Mouse (Mus musculus) hindbrain, embryonic 15.5 days (tissue): ENCODE data around the gene Slc38a4. TPM values are rescaled to one million over a fixed set of nuclear protein-coding genes. Genes with fewer than 3 reads are reported as not detected.

ENCODE experiments used
- ATAC-seq: fragments of 200-750 bp; cut with Nextera tagmentation; 2 replicates; pipeline ENCODE4 v1.8.0; 2017; ENCODE audit warnings: low read depth, moderate number of reproducible peaks, moderate TSS enrichment; ENCODE audit not compliant: low FRiP score
- H3K27ac ChIP-seq: fragments of 300-500 bp; sonication (generic); replicated peaks from 2 replicates; pipeline ENCODE4 v1.5.1; 2015; ENCODE audit warnings: mild to moderate bottlenecking, inconsistent platforms
- H3K27me3 ChIP-seq: fragments of 300-500 bp; sonication (generic); 2 replicates; pipeline ENCODE4 v1.6.1; 2015; ENCODE audit warnings: control low read depth, inconsistent platforms
- H3K36me3 ChIP-seq: fragments of 300-500 bp; sonication (generic); 2 replicates; pipeline ENCODE4 v1.6.1; 2015; ENCODE audit warnings: control low read depth, inconsistent platforms
- H3K4me1 ChIP-seq: fragments of 300-500 bp; sonication (generic); replicated peaks from 2 replicates; pipeline ENCODE4 v1.6.1; 2015; ENCODE audit warnings: control low read depth, inconsistent platforms
- H3K4me2 ChIP-seq: fragments of 300-500 bp; sonication (generic); 2 replicates; pipeline ENCODE4 v1.6.1; 2015; ENCODE audit warnings: moderate library complexity, mild to moderate bottlenecking, inconsistent platforms
- H3K4me3 ChIP-seq: fragments of 300-500 bp; sonication (generic); 2 replicates; pipeline ENCODE4 v1.5.1; 2015; ENCODE audit warnings: mild to moderate bottlenecking, inconsistent platforms
- H3K9ac ChIP-seq: fragments of 300-500 bp; sonication (generic); 2 replicates; pipeline ENCODE4 v1.6.1; 2015; ENCODE audit warnings: inconsistent platforms
- H3K9me3 ChIP-seq: fragments of 300-500 bp; sonication (generic); 2 replicates; pipeline ENCODE4 v1.6.1; 2016; ENCODE audit warnings: control low read depth, inconsistent platforms
- WGBS: fragments of 180-500 bp; shearing (Covaris S2); methylation state at CpG from one replicate; pipeline ENCODE4 v1.1.7; 2015; 5-methylcytosine and 5-hydroxymethylcytosine counted together
- polyA plus RNA-seq: library from polyadenylated mRNA; unstranded; fragments of >200 nt; fragmentation: Nextera tagmentation; extraction: Ambion mirVana; gene quantifications from 2 replicates; pipeline ENCODE4 v1.2.1, GENCODE M21; 2015

Gene Slc38a4
- polyA plus RNA-seq, 1 experiment from 2014 or later = 3.2 TPM

- no peak overlapping the region for H3K27ac ChIP-seq
- H3K4me3 ChIP-seq = no peak overlapping the region
- H3K4me2 ChIP-seq = no peak overlapping the region
- no peaks in the 10 kb centered on the region for H3K36me3 ChIP-seq
- H3K9me3 ChIP-seq = no peaks in the 10 kb centered on the region
- no peak overlapping the region for H3K9ac ChIP-seq
- 86% methylated on average over 9 of the region's 9 CpGs for WGBS
- H3K27me3 ChIP-seq = no peaks in the 10 kb centered on the region
- no peaks in the 10 kb centered on the region for H3K4me1 ChIP-seq
- ATAC-seq = no peak
Observed at GRCm38 (mm10) chr15:97029064-97029791, 26.5 kb downstream of the Slc38a4 start.

DNA sequence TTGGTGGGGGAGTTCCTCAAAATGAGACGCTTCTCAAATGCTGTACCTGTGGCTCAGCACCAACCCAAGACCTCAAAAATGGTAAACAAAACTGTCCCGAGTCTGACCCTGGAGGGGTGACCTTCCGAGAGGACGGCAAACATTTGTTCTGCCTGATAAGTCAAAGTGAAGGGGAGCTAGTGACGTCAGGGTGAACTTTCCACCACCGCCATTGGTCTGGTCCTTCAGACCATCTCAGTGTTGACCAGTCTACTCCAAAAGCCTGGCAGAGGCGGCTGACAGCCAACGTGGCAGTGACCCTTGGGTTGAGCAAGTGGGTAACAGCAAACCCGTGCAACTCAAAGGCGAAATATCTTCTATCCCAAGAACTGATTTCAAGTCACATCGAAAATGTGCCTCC is 27.1 kb downstream of the Slc38a4 start:
- H3K4me1 ChIP-seq = no peaks in the 10 kb centered on the region
- H3K4me3 ChIP-seq = no peak overlapping the region
- H3K27ac ChIP-seq = no peak overlapping the region
- no peaks in the 10 kb centered on the region for H3K27me3 ChIP-seq
- no peak for ATAC-seq
- H3K9me3 ChIP-seq = no peaks in the 10 kb centered on the region
- H3K4me2 ChIP-seq = no peak overlapping the region
- no peak overlapping the region for H3K9ac ChIP-seq
- whole genome bisulfite sequencing = 87% methylated on average over 11 of the region's 11 CpGs
- no peaks in the 10 kb centered on the region for H3K36me3 ChIP-seq

DNA sequence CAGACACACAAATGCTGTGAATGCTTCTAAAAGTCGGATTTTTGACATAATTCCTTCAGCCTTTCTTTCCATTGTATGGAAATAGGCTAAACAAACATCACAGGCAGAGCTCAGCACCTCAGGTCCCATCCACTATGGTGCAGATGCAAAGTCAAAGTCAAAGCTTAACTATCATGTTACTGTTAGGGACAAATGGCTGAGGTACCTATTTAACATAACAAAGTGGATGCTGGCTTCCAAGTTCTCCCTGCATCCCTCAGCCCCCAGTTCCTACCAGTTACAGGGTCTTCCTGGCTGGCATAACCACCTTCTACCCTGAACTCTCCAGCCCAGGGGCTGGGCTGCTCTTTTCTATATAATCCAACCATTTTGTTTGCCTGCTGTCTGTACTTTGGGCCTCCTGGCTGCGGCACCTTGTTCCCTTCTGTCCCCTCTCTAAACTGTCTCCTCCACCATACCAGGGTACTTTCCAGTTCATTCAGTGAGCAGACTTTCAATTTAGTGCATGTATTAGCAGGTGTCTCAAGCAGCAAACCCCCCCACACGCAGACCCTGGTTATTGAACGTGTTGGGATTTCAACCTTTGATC is 27.6 kb downstream of the Slc38a4 start:
- Histone ChIP-seq H3K4me2 (no peak overlapping the region), H3K27ac (no peak overlapping the region), H3K4me3 (no peak overlapping the region), H3K9me3 (no peaks in the 10 kb centered on the region), H3K9ac (no peak overlapping the region), H3K27me3 (no peaks in the 10 kb centered on the region), H3K4me1 (no peaks in the 10 kb centered on the region), H3K36me3 (no peaks in the 10 kb centered on the region)
- no peak for ATAC-seq
- WGBS = 56% methylated on average over 4 of the region's 4 CpGs

DNA sequence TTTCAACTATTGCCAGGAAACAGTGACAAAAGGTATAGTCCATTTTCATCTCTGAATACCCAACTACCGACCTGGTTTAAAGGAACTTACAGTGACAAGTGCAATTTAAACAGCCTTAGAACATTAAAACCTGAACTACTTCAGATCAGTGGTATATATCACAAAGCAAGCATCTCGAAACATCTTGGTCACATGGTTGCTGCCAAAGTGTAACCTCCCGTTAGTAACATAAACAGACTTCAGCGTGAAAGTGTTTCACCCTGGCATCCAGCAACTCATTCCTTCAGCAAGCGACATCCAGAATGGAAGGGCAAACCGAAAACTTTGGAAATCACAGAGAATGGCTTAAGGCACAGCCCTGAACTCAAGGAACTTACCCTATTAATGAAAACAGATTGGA is 29.1 kb downstream of the Slc38a4 start:
- no peak for ATAC-seq
- H3K4me1 ChIP-seq = no peaks in the 10 kb centered on the region
- no peak overlapping the region for H3K4me2 ChIP-seq
- H3K4me3 ChIP-seq = no peak overlapping the region
- no peak overlapping the region for H3K9ac ChIP-seq
- WGBS = 87% methylated on average over 6 of the region's 6 CpGs
- no peaks in the 10 kb centered on the region for H3K36me3 ChIP-seq
- no peak overlapping the region for H3K27ac ChIP-seq
- H3K9me3 ChIP-seq = no peaks in the 10 kb centered on the region
- no peaks in the 10 kb centered on the region for H3K27me3 ChIP-seq

- 89% methylated on average over 4 of the region's 6 CpGs for WGBS
- H3K4me1 ChIP-seq = no peaks in the 10 kb centered on the region
- H3K9ac ChIP-seq = no peak overlapping the region
- ATAC-seq = no peak
- H3K4me2 ChIP-seq = no peak overlapping the region
- no peak overlapping the region for H3K27ac ChIP-seq
- H3K9me3 ChIP-seq = no peaks in the 10 kb centered on the region
- H3K27me3 ChIP-seq = no peaks in the 10 kb centered on the region
- no peak overlapping the region for H3K4me3 ChIP-seq
- H3K36me3 ChIP-seq = no peaks in the 10 kb centered on the region
Observed at GRCm38 (mm10) chr15:97022764-97023163, 33.0 kb downstream of the Slc38a4 start.

GRCm38 (mm10) chr15:97022213-97022612 is 33.5 kb downstream of the Slc38a4 start:
- Histone ChIP-seq H3K9ac (no peak overlapping the region), H3K27me3 (no peaks in the 10 kb centered on the region), H3K36me3 (no peaks in the 10 kb centered on the region), H3K27ac (no peak overlapping the region), H3K4me1 (no peaks in the 10 kb centered on the region), H3K4me2 (no peak overlapping the region), H3K4me3 (no peak overlapping the region), H3K9me3 (no peaks in the 10 kb centered on the region)
- ATAC-seq = no peak
- 88% methylated on average over 2 of the region's 2 CpGs for WGBS

- H3K27ac ChIP-seq = no peak overlapping the region
- H3K27me3 ChIP-seq = no peaks in the 10 kb centered on the region
- H3K36me3 ChIP-seq = no peaks in the 10 kb centered on the region
- H3K9ac ChIP-seq = no peak overlapping the region
- no peaks in the 10 kb centered on the region for H3K9me3 ChIP-seq
- WGBS = 70% methylated on average over 6 of the region's 6 CpGs
- no peak overlapping the region for H3K4me2 ChIP-seq
- H3K4me1 ChIP-seq = no peaks in the 10 kb centered on the region
- no peak for ATAC-seq
- H3K4me3 ChIP-seq = no peak overlapping the region
Observed at GRCm38 (mm10) chr15:97020221-97020620, 35.5 kb downstream of the Slc38a4 start.

DNA sequence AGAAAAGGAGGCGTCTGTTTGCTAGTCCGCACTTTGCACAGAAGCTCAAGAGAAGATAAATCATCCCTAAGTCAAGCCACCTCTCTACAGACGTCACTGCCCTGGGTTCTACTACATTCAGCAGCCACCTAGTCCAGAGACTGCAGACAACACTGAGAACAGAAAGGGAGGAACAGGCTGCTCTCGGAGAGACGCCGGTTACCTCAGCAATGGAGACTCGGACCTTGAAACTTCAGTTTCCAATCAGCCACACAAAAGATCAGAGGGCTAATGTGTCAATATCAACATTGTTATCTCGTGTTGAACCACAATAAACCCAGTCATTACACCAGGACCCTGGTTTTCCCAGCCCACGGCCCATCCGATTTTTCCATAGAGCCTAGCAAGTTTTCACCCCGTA is 36.4 kb downstream of the Slc38a4 start:
- WGBS = 88% methylated on average over 11 of the region's 11 CpGs
- Histone ChIP-seq H3K4me1 (no peaks in the 10 kb centered on the region), H3K27ac (no peak overlapping the region), H3K9me3 (no peaks in the 10 kb centered on the region), H3K36me3 (no peaks in the 10 kb centered on the region), H3K4me3 (no peak overlapping the region), H3K27me3 (no peaks in the 10 kb centered on the region), H3K4me2 (no peak overlapping the region), H3K9ac (no peak overlapping the region)
- ATAC-seq = no peak

- Histone ChIP-seq H3K9ac (no peak overlapping the region), H3K9me3 (no peaks in the 10 kb centered on the region), H3K27me3 (no peaks in the 10 kb centered on the region), H3K4me1 (no peaks in the 10 kb centered on the region), H3K4me3 (no peak overlapping the region), H3K4me2 (no peak overlapping the region), H3K36me3 (no peaks in the 10 kb centered on the region), H3K27ac (no peak overlapping the region)
- 96% methylated on average over 9 of the region's 9 CpGs for WGBS
- ATAC-seq = no peak
Observed at GRCm38 (mm10) chr15:97017195-97017594, 38.6 kb downstream of the Slc38a4 start.

DNA sequence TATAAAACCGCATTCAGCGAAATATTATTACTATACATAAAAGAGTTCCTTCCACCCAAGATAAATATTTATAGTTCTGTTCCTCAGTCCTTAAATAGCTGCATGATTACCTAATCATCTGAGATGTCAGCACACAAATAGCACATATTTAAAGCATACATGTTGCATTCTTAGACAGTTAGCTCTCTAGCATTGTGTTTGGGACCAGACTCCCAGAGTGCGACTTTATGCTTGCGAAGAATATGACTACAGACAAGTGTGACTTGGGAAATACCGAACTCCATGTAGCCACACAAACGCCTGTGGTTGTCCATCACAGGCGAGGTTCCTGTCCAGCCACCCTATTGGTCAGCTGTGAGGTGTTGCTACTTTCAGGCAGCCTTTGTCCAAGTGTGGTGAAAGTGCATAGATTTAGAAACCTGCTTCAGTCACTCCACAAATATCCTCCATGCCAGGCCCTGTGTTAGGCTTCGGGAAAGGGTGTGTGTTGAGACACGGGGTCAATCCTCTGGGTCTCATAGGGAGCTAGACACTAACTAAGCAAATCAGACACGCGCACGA is 40.6 kb downstream of the Slc38a4 start:
- Histone ChIP-seq H3K27me3 (no peaks in the 10 kb centered on the region), H3K9ac (no peak overlapping the region), H3K4me1 (no peaks in the 10 kb centered on the region), H3K27ac (no peak overlapping the region), H3K4me2 (no peak overlapping the region), H3K4me3 (no peak overlapping the region), H3K9me3 (no peaks in the 10 kb centered on the region), H3K36me3 (no peaks in the 10 kb centered on the region)
- no peak for ATAC-seq
- WGBS = 91% methylated on average over 12 of the region's 12 CpGs

GRCm38 (mm10) chr15:97011599-97012372 is 44.0 kb downstream of the Slc38a4 start:
- Histone ChIP-seq H3K36me3 (no peaks in the 10 kb centered on the region), H3K9me3 (no peaks in the 10 kb centered on the region), H3K9ac (no peak overlapping the region), H3K4me3 (no peak overlapping the region), H3K4me2 (no peak overlapping the region), H3K27ac (no peak overlapping the region), H3K27me3 (no peaks in the 10 kb centered on the region), H3K4me1 (no peaks in the 10 kb centered on the region)
- no peak for ATAC-seq
- WGBS = 85% methylated on average over 14 of the region's 14 CpGs

- WGBS = 93% methylated on average over 3 of the region's 3 CpGs
- no peaks in the 10 kb centered on the region for H3K9me3 ChIP-seq
- no peak overlapping the region for H3K4me2 ChIP-seq
- no peaks in the 10 kb centered on the region for H3K27me3 ChIP-seq
- no peaks in the 10 kb centered on the region for H3K36me3 ChIP-seq
- H3K4me3 ChIP-seq = no peak overlapping the region
- H3K9ac ChIP-seq = no peak overlapping the region
- ATAC-seq = no peak
- no peak overlapping the region for H3K27ac ChIP-seq
- no peaks in the 10 kb centered on the region for H3K4me1 ChIP-seq
Observed at GRCm38 (mm10) chr15:97009271-97009670, 46.5 kb downstream of the Slc38a4 start.
